Mouse (Mus musculus) limb, embryonic 12.5 days (tissue): ENCODE results near the gene Tulp4. TPM values are rescaled to one million over a fixed set of nuclear protein-coding genes. Genes with fewer than 3 reads are reported as not detected.
A peak's percentile ranks its signal among the peaks of the same experiment; 100 is the strongest.
"Not testable (repeated sequence)": the region's sequence is repeated elsewhere in the genome, so short reads cannot be mapped to it uniquely, and the experiment has no call there.

Experiments
- ATAC-seq: fragments of 200-750 bp; cut with Nextera tagmentation; 2 replicates; pipeline ENCODE4 v1.8.0; 2017; ENCODE audit warnings: low read depth, moderate TSS enrichment; ENCODE audit not compliant: insufficient number of reproducible peaks, insufficient read depth, low FRiP score, low TSS enrichment
- H3K27ac ChIP-seq: fragments of 300-500 bp; sonication (generic); 2 replicates; pipeline ENCODE4 v1.5.1; 2016; ENCODE audit warnings: mild to moderate bottlenecking, moderate library complexity
- H3K27me3 ChIP-seq: fragments of 300-500 bp; sonication (generic); 2 replicates; pipeline ENCODE4 v1.6.1; 2016; ENCODE audit warnings: mild to moderate bottlenecking, moderate library complexity
- H3K36me3 ChIP-seq: fragments of 300-500 bp; sonication (generic); 2 replicates; pipeline ENCODE4 v1.6.1; 2016; ENCODE audit warnings: mild to moderate bottlenecking, moderate library complexity
- H3K4me1 ChIP-seq: fragments of 300-500 bp; sonication (generic); replicated peaks from 2 replicates; pipeline ENCODE4 v1.6.1; 2016
- H3K4me2 ChIP-seq: fragments of 300-500 bp; sonication (generic); 2 replicates; pipeline ENCODE4 v1.6.1; 2016; ENCODE audit warnings: mild to moderate bottlenecking, moderate library complexity
- H3K4me3 ChIP-seq: fragments of 300-500 bp; sonication (generic); replicated peaks from 2 replicates; pipeline ENCODE4 v1.5.1; 2016; ENCODE audit warnings: mild to moderate bottlenecking
- H3K9ac ChIP-seq: fragments of 300-500 bp; sonication (generic); replicated peaks from 2 replicates; pipeline ENCODE4 v1.6.1; 2016; ENCODE audit warnings: mild to moderate bottlenecking, moderate library complexity
- H3K9me3 ChIP-seq: fragments of 300-500 bp; sonication (generic); 2 replicates; pipeline ENCODE4 v1.6.1; 2016; ENCODE audit warnings: mild to moderate bottlenecking, moderate library complexity
- WGBS: fragments of 180-500 bp; shearing (Covaris S2); methylation state at CpG from one replicate; pipeline ENCODE4 v1.1.7; 2016; 5-methylcytosine and 5-hydroxymethylcytosine counted together
- polyA plus RNA-seq: library from polyadenylated mRNA; unstranded; fragments of >200 nt; fragmentation: Nextera tagmentation; extraction: Ambion mirVana; gene quantifications from 2 replicates; pipeline ENCODE4 v1.2.1, GENCODE M21; 2016

Tulp4 gene
- polyA plus RNA-seq, 1 experiment from 2014 or later: 103 TPM

- Histone ChIP-seq H3K4me1 (no peaks in the 10 kb centered on the region), H3K4me3 (no peak overlapping the region), H3K36me3 (peaks cover 76% of the 10 kb centered on the region), H3K9ac (no peak overlapping the region), H3K27me3 (no peaks in the 10 kb centered on the region), H3K27ac (no peak overlapping the region), H3K4me2 (no peak overlapping the region), H3K9me3 (no peaks in the 10 kb centered on the region)
- ATAC-seq: no peak
- 92% methylated on average over 4 of the region's 4 CpGs for WGBS
Observed at GRCm38 (mm10) chr17:6215640-6216039, 109.4 kb downstream of the Tulp4 start.

DNA sequence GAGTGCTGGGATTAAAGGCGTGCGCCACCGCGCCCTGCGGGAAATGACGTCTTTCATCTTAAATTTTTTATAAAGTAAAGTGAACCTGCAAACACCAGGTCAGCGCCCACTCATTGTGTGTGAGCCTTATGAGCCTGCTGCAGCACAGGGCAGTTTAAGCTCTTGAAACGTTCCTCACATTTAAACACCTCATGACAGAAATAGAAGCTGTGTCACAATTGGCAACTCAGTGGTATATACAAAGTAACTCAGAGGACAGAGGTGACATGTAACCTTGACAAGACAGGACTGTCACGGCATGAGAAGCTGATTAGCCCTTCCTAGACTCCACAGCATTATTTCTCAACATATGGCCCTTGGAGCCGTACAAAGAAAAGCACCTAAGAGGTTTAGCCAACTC lies 110.3 kb downstream of the Tulp4 start:
- no peak overlapping the region for H3K4me3 ChIP-seq
- ATAC-seq: no peak
- no peaks in the 10 kb centered on the region for H3K9me3 ChIP-seq
- no peaks in the 10 kb centered on the region for H3K4me1 ChIP-seq
- H3K4me2 ChIP-seq: no peak overlapping the region
- no peak overlapping the region for H3K9ac ChIP-seq
- 88% methylated on average over 10 of the region's 10 CpGs for WGBS
- no peaks in the 10 kb centered on the region for H3K27me3 ChIP-seq
- peaks cover 71% of the 10 kb centered on the region for H3K36me3 ChIP-seq
- H3K27ac ChIP-seq: no peak overlapping the region

DNA sequence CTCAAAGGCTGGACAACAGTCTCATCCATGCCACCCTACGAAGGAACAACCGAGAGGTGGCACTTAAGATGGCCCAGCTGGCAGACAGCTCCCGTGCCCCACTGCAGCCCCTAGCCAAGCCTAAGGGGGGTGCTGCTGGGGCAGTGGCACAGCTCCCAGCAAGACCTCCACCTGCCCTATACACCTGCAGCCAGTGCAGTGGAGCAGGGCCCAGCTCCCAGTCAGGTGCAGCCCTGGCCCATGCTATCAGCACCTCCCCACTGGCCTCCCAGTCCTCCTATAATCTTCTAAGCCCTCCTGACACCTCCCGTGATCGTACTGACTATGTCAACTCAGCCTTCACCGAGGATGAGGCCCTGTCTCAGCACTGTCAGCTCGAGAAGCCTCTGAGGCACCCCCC lies 126.4 kb downstream of the Tulp4 start:
- H3K36me3 ChIP-seq, H3K9me3 ChIP-seq, H3K4me2 ChIP-seq, H3K4me1 ChIP-seq, H3K9ac ChIP-seq, H3K27ac ChIP-seq, H3K4me3 ChIP-seq, H3K27me3 ChIP-seq, ATAC-seq: not testable (repeated sequence)
- WGBS: no CpG with 5 or more reads among the region's 7 CpGs

DNA sequence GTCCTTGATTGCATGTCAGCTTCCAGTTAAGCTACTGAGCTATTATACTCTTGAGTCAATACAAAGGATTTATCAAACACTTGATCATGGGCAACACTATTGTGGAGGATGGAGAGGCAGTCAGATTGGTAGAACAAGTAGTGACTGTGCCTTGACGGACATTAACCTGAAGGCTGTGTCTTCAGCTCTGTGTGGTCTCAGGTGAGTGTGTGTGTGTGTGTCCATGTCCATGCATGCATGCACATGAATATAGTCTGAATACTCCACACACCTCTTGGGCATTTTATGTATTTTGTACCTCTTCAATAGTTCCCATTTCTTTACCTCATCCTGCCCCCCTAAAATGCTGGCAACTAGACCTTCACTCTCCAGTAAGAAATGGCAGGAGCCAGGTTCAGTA lies 145.1 kb downstream of the Tulp4 start:
- WGBS: 90% methylated on average over 1 of the region's 1 CpGs

DNA sequence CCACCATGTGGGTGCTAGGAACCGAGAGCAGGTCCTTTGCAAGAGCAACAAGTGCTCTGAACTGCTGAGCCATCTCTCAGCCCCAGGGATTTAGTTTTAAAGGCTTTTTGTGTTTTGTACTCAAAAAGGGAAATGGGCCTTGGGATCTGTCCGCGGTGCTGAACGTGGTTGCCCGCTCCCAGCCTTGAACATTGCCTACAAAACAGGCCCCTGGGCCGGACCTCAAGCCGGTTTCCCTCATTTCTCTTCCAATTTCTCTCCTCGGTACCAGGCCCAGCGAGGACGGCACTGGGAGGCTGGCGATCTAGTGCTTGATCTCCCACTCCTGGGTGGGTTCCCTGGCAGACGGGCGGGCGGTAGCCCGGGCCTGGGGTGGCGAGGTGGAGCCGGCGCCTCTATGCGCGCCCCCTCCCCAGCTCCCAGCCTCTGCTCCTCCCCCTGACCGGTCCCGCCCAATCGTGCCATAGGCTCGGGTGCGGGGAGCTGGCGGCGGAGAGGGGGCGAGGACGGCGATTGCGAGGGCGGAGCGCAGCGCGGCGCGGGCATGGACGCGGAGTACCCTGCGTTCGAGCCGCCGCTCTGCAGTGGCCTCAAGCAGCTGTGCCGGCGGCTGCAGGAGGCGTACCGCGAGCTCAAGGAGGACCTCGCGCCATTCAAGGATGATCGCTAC lies 150.3 kb downstream of the Tulp4 start, which contains the start of gene Tmem181a:
Gene Tmem181a (plus strand): TSS at position 461 of the 670 bp plus-strand sequence.
- H3K36me3 ChIP-seq, H3K27me3 ChIP-seq, H3K9me3 ChIP-seq, H3K9ac ChIP-seq, H3K4me1 ChIP-seq, H3K27ac ChIP-seq: not testable (repeated sequence)
- Histone ChIP-seq H3K4me2 (peak within 1 kb of the TSS; percentile 50), H3K4me3 (peak within 1 kb of the TSS; percentile 20; the same call in 1 of the 2 replicates)
- 1% methylated on average over 17 of the region's 51 CpGs for WGBS
- ATAC-seq: peak; percentile 71

More for the DNA sequence above, 145.1 kb downstream of the Tulp4 start:
- H3K9ac ChIP-seq, H3K4me3 ChIP-seq, H3K27ac ChIP-seq, H3K4me1 ChIP-seq, H3K4me2 ChIP-seq, H3K9me3 ChIP-seq, H3K36me3 ChIP-seq, H3K27me3 ChIP-seq, ATAC-seq: not testable (repeated sequence)

DNA sequence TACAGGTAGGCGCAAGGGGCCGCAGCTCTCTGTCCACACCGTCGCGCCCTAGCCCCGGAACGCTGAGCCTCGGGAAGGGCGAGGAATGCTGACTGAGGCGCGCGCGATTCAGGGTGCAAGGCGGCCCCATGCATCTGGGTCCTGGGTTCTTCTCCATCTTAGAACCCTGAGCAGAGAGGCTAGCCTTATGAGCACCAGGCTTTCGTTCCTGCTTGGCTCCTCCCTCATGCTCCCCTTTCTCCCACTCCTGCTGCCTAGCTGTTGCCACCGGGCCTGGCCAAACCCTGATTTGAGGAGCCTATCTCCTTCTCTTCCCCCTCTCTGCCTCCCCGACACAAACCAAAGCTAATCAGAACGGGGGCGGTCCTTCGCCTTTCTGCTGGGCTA lies 150.8 kb downstream of the Tulp4 start:
- not testable (repeated sequence) for H3K9me3 ChIP-seq, H3K36me3 ChIP-seq, H3K27me3 ChIP-seq, H3K9ac ChIP-seq, H3K27ac ChIP-seq, H3K4me1 ChIP-seq
- WGBS: 2% methylated on average over 11 of the region's 20 CpGs
- peak overlapping the region; percentile 50 for H3K4me2 ChIP-seq
- H3K4me3 ChIP-seq: peak overlapping the region; percentile 20; the same call in 1 of the 2 replicates
- 0 out of 2 replicates have a peak, but pooled peaks have one; percentile 19 for ATAC-seq

- Histone ChIP-seq H3K4me3 (peak overlapping the region; percentile 50), H3K27ac (0 out of 2 replicates have a peak overlapping the region, but pooled peaks have one; percentile 53), H3K4me2 (peak overlapping the region; percentile 61), H3K9ac (peak overlapping the region; percentile 62)
- under 1% methylated on average over 57 of the region's 84 CpGs for WGBS
- not testable (repeated sequence) for H3K9me3 ChIP-seq, H3K4me1 ChIP-seq, H3K27me3 ChIP-seq, H3K36me3 ChIP-seq
- peak; percentile 38 for ATAC-seq
Observed at GRCm38 (mm10) chr17:6269876-6270831, 163.9 kb downstream of the Tulp4 start.

- not testable (repeated sequence) for H3K4me1 ChIP-seq, H3K27me3 ChIP-seq, H3K27ac ChIP-seq, H3K36me3 ChIP-seq, H3K9me3 ChIP-seq
- Histone ChIP-seq H3K4me2 (peak overlapping the region; percentile 61), H3K4me3 (peak overlapping the region; percentile 50), H3K9ac (peak overlapping the region; percentile 62)
- WGBS: 0% methylated on average over 25 of the region's 25 CpGs
- ATAC-seq: peak; percentile 38
Observed at GRCm38 (mm10) chr17:6270840-6271239, 164.6 kb downstream of the Tulp4 start.

- H3K9ac ChIP-seq, H3K4me2 ChIP-seq, H3K27ac ChIP-seq, H3K4me1 ChIP-seq, H3K27me3 ChIP-seq, H3K9me3 ChIP-seq, H3K36me3 ChIP-seq, ATAC-seq, H3K4me3 ChIP-seq: not testable (repeated sequence)
- 86% methylated on average over 6 of the region's 6 CpGs for WGBS
Observed at GRCm38 (mm10) chr17:6271970-6272369, 165.7 kb downstream of the Tulp4 start.

DNA sequence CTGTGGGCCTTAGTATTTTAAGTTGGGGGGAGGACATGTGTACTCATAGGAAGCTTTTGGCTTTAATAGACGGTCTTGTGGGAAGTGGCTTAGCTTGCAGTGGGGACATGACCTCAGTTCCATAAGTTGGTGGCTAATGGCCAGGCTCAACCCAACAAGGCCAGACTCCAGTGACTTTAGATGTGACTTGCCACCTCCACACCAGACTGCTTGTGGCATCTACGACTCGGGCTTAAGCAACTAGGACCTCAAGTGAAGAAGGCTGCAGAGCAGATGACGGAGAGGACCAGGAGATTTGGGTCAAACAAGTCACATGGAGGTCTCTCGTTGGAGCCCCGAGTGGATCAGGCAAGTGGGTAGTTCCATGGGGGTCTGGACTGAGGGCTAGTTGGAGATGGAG lies 168.5 kb downstream of the Tulp4 start:
- not testable (repeated sequence) for H3K9ac ChIP-seq, H3K27ac ChIP-seq, H3K4me1 ChIP-seq, H3K4me2 ChIP-seq, H3K27me3 ChIP-seq, ATAC-seq, H3K9me3 ChIP-seq, H3K4me3 ChIP-seq, H3K36me3 ChIP-seq
- WGBS: 89% methylated on average over 4 of the region's 6 CpGs

DNA sequence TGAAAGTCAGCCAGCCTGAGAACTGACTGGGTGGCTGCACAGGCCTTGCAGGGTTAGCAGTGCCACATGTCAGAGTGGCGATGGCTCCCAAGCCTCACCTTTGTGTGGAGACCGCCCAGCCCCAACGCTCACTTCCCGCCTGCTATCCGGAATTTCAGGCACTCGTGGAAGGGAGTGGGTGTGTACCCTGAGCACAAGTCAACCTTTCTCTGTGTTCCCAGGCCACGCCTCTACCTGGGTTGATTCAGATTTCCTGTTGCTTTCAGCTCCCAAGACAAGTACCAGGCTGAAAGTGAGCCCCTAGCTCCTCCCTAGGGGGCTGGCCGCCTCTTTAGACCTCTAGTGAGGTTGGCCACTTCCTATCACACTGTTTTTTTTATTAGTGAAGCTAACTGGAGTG lies 173.0 kb downstream of the Tulp4 start:
- not testable (repeated sequence) for H3K9ac ChIP-seq, H3K27ac ChIP-seq, H3K4me3 ChIP-seq, ATAC-seq, H3K36me3 ChIP-seq, H3K9me3 ChIP-seq, H3K27me3 ChIP-seq, H3K4me1 ChIP-seq, H3K4me2 ChIP-seq
- WGBS: 68% methylated on average over 8 of the region's 8 CpGs
